Mouse (Mus musculus) kidney, embryonic 16.5 days (tissue): ENCODE data around the gene Fads3. TPM values are rescaled to one million over a fixed set of nuclear protein-coding genes. Genes with fewer than 3 reads are reported as not detected.

Experiments
- ATAC-seq: fragments of 200-750 bp; cut with Nextera tagmentation; 2 replicates; pipeline ENCODE4 v1.8.0; 2017; ENCODE audit warnings: moderate TSS enrichment; ENCODE audit not compliant: low FRiP score, low TSS enrichment
- H3K27ac ChIP-seq: fragments of 300-500 bp; sonication (generic); 2 replicates; pipeline ENCODE4 v1.5.1; 2014; ENCODE audit warnings: low read length
- H3K27me3 ChIP-seq: fragments of 300-500 bp; sonication (generic); 2 replicates; pipeline ENCODE4 v1.6.1; 2014; ENCODE audit warnings: low read length, control low read depth, mixed read lengths; ENCODE audit not compliant: insufficient read depth
- H3K36me3 ChIP-seq: fragments of 300-500 bp; sonication (generic); 2 replicates; pipeline ENCODE4 v1.6.1; 2014; ENCODE audit warnings: low read length, control low read depth, mixed read lengths; ENCODE audit not compliant: insufficient read depth
- H3K4me1 ChIP-seq: fragments of 300-500 bp; sonication (generic); 2 replicates; pipeline ENCODE4 v1.6.1; 2014; ENCODE audit warnings: low read length, control low read depth, mixed read lengths; ENCODE audit not compliant: insufficient read depth
- H3K4me2 ChIP-seq: fragments of 300-500 bp; sonication (generic); replicated peaks from 2 replicates; pipeline ENCODE4 v1.6.1; 2014; ENCODE audit warnings: low read depth, low read length
- H3K4me3 ChIP-seq: fragments of 300-500 bp; sonication (generic); 2 replicates; pipeline ENCODE4 v1.5.1; 2014; ENCODE audit warnings: mild to moderate bottlenecking, low read length
- H3K9ac ChIP-seq: fragments of 300-500 bp; sonication (generic); replicated peaks from 2 replicates; pipeline ENCODE4 v1.6.1; 2014; ENCODE audit warnings: low read length
- H3K9me3 ChIP-seq: fragments of 300-500 bp; sonication (generic); 2 replicates; pipeline ENCODE4 v1.6.1; 2016; ENCODE audit warnings: low read length, control low read depth
- WGBS: fragments of 180-500 bp; shearing (Covaris S2); extraction: QIAGEN DNeasy Blood & Tissue Kit; methylation state at CpG from one replicate; pipeline ENCODE4 v1.1.7; 2014; 5-methylcytosine and 5-hydroxymethylcytosine counted together
- polyA plus RNA-seq: library from polyadenylated mRNA; unstranded; fragments of >200 nt; fragmentation: Nextera tagmentation; extraction: Ambion mirVana; gene quantifications from 2 replicates; pipeline ENCODE4 v1.2.1, GENCODE M21; 2015

Gene Fads3
- polyA plus RNA-seq, 1 experiment from 2014 or later: 36.5 TPM

- Histone ChIP-seq H3K4me1 (peaks cover 13% of the 10 kb centered on the region), H3K27ac (peak overlapping the region; percentile 4; the same call in 1 of the 2 replicates), H3K9ac (no peak overlapping the region), H3K4me2 (no peak overlapping the region), H3K4me3 (no peak overlapping the region), H3K9me3 (no peaks in the 10 kb centered on the region), H3K27me3 (no peaks in the 10 kb centered on the region), H3K36me3 (peaks cover 18% of the 10 kb centered on the region)
- no peak for ATAC-seq
- 84% methylated on average over 3 of the region's 3 CpGs for WGBS
Measured at GRCm38 (mm10) chr19:10056686-10057085, 15.3 kb downstream of the Fads3 start.

GRCm38 (mm10) chr19:10057486-10058351, 16.4 kb downstream of the Fads3 start:
- Histone ChIP-seq H3K27me3 (no peaks in the 10 kb centered on the region), H3K9ac (no peak overlapping the region), H3K36me3 (peaks cover 27% of the 10 kb centered on the region), H3K9me3 (no peaks in the 10 kb centered on the region), H3K4me1 (peaks cover 13% of the 10 kb centered on the region), H3K4me2 (no peak overlapping the region), H3K27ac (peak overlapping the region; percentile 70), H3K4me3 (no peak overlapping the region)
- 38% methylated on average over 11 of the region's 11 CpGs for WGBS
- peak; percentile 71 for ATAC-seq

- Histone ChIP-seq H3K9ac (no peak overlapping the region), H3K9me3 (no peaks in the 10 kb centered on the region), H3K27ac (peak overlapping the region; percentile 4; the same call in 1 of the 2 replicates), H3K27me3 (no peaks in the 10 kb centered on the region), H3K4me3 (no peak overlapping the region), H3K4me1 (peaks cover 13% of the 10 kb centered on the region), H3K4me2 (no peak overlapping the region), H3K36me3 (peaks cover 28% of the 10 kb centered on the region)
- 88% methylated on average over 1 of the region's 1 CpGs for WGBS
- ATAC-seq: no peak
Measured at GRCm38 (mm10) chr19:10058352-10058825, 17.0 kb downstream of the Fads3 start.

- Histone ChIP-seq H3K4me2 (no peak overlapping the region), H3K27ac (no peak overlapping the region), H3K4me1 (peaks cover 13% of the 10 kb centered on the region), H3K9ac (no peak overlapping the region), H3K36me3 (peaks cover 28% of the 10 kb centered on the region), H3K9me3 (no peaks in the 10 kb centered on the region), H3K4me3 (no peak overlapping the region), H3K27me3 (no peaks in the 10 kb centered on the region)
- no peak for ATAC-seq
- WGBS: 64% methylated on average over 9 of the region's 9 CpGs
Measured at GRCm38 (mm10) chr19:10058876-10059427, 17.6 kb downstream of the Fads3 start.

GRCm38 (mm10) chr19:10059911-10060567, 18.7 kb downstream of the Fads3 start:
- peaks cover 29% of the 10 kb centered on the region for H3K36me3 ChIP-seq
- no peak overlapping the region for H3K27ac ChIP-seq
- 47% methylated on average over 10 of the region's 10 CpGs for WGBS
- no peak overlapping the region for H3K4me3 ChIP-seq
- H3K9me3 ChIP-seq: no peaks in the 10 kb centered on the region
- ATAC-seq: peak; percentile 8; the same call in 1 of the 2 replicates
- peaks cover 13% of the 10 kb centered on the region for H3K4me1 ChIP-seq
- H3K4me2 ChIP-seq: no peak overlapping the region
- no peaks in the 10 kb centered on the region for H3K27me3 ChIP-seq
- H3K9ac ChIP-seq: no peak overlapping the region

GRCm38 (mm10) chr19:10060783-10061590, 19.6 kb downstream of the Fads3 start:
- Histone ChIP-seq H3K27ac (no peak overlapping the region), H3K36me3 (peaks cover 39% of the 10 kb centered on the region), H3K4me2 (no peak overlapping the region), H3K4me1 (peaks cover 13% of the 10 kb centered on the region), H3K9ac (no peak overlapping the region), H3K9me3 (no peaks in the 10 kb centered on the region), H3K27me3 (no peaks in the 10 kb centered on the region), H3K4me3 (no peak overlapping the region)
- WGBS: 57% methylated on average over 8 of the region's 8 CpGs
- ATAC-seq: no peak

- Histone ChIP-seq H3K9ac (no peak overlapping the region), H3K4me2 (no peak overlapping the region), H3K36me3 (peaks cover 45% of the 10 kb centered on the region), H3K9me3 (no peaks in the 10 kb centered on the region), H3K27me3 (no peaks in the 10 kb centered on the region), H3K27ac (no peak overlapping the region), H3K4me3 (no peak overlapping the region), H3K4me1 (peaks cover 13% of the 10 kb centered on the region)
- no peak for ATAC-seq
- WGBS: 89% methylated on average over 2 of the region's 2 CpGs
Measured at GRCm38 (mm10) chr19:10061624-10062023, 20.3 kb downstream of the Fads3 start.

- H3K9ac ChIP-seq: no peak overlapping the region
- H3K4me2 ChIP-seq: no peak overlapping the region
- H3K4me3 ChIP-seq: no peak overlapping the region
- ATAC-seq: no peak
- WGBS: 86% methylated on average over 8 of the region's 8 CpGs
- H3K27me3 ChIP-seq: no peaks in the 10 kb centered on the region
- peaks cover 6% of the 10 kb centered on the region for H3K4me1 ChIP-seq
- H3K9me3 ChIP-seq: no peaks in the 10 kb centered on the region
- H3K36me3 ChIP-seq: peaks cover 49% of the 10 kb centered on the region
- H3K27ac ChIP-seq: no peak overlapping the region
Measured at GRCm38 (mm10) chr19:10062292-10062691, 20.9 kb downstream of the Fads3 start.

GRCm38 (mm10) chr19:10062862-10063261, 21.5 kb downstream of the Fads3 start:
- Histone ChIP-seq H3K36me3 (peaks cover 50% of the 10 kb centered on the region), H3K4me1 (peaks cover under 1% of the 10 kb centered on the region)

More at GRCm38 (mm10) chr19:10062862-10063261, 21.5 kb downstream of the Fads3 start:
- Histone ChIP-seq H3K4me2 (no peak overlapping the region), H3K27me3 (no peaks in the 10 kb centered on the region), H3K9ac (no peak overlapping the region), H3K9me3 (no peaks in the 10 kb centered on the region), H3K27ac (no peak overlapping the region), H3K4me3 (no peak overlapping the region)
- WGBS: 94% methylated on average over 5 of the region's 5 CpGs
- no peak for ATAC-seq
